ENCODE assay signal across 16 mouse cellular contexts in genomic region chr13:44212936-44213335, GRCm38 (mm10).
DNase-seq lines count a peak whose midpoint lies in the region; ATAC-seq lines count a peak whose summit lies in the region.
"Had no signal": no experiment of that assay in that cellular context is flagged by ENCODE, and none has a peak within 500 bp of the region (broad histone marks: within the 10 kb centered on the region; RNA-seq: fewer than 3 reads in every experiment).

No protein-coding gene starts in this region.

- no peak overlapping the region for H3K9ac ChIP-seq in hindbrain, embryonic 13.5 days
- H3K9ac ChIP-seq in hindbrain, embryonic 12.5 days: no peak overlapping the region
- no peak overlapping the region for H3K9ac ChIP-seq in forebrain, embryonic 14.5 days (ENCODE audit: low read length)
- H3K9ac ChIP-seq: kidney, embryonic 15.5 days; liver, embryonic 14.5 days; midbrain, embryonic 12.5 days; stomach, embryonic 15.5 days had no signal

- H3K4me3 ChIP-seq in hindbrain, embryonic 13.5 days: no peak overlapping the region
- no peak overlapping the region for H3K4me3 ChIP-seq in hindbrain, embryonic 12.5 days
- no peak overlapping the region for H3K4me3 ChIP-seq in forebrain, embryonic 14.5 days (ENCODE audit: low read depth, low read length)
- H3K4me3 ChIP-seq: kidney, embryonic 15.5 days; midbrain, embryonic 12.5 days; stomach, embryonic 15.5 days had no signal

- WGBS in hindbrain, embryonic 13.5 days: 28% methylated on average over 11 of the region's 11 CpGs
- WGBS in hindbrain, embryonic 12.5 days: 46% methylated on average over 11 of the region's 11 CpGs
- WGBS in forebrain, embryonic 14.5 days: 55% methylated on average over 11 of the region's 11 CpGs

- 0 out of 2 replicates have a peak overlapping the region, but pooled peaks have one; percentile 5 for H3K27ac ChIP-seq in hindbrain, embryonic 13.5 days
- no peak overlapping the region for H3K27ac ChIP-seq in hindbrain, embryonic 12.5 days
- H3K27ac ChIP-seq in forebrain, embryonic 14.5 days (ENCODE audit: low read depth, low read length): peak overlapping the region; percentile 11; the same call in 1 of the 2 replicates
- H3K27ac ChIP-seq: kidney, embryonic 15.5 days; liver, embryonic 14.5 days; midbrain, embryonic 12.5 days; stomach, embryonic 15.5 days had no signal

- H3K4me2 ChIP-seq in hindbrain, embryonic 13.5 days: no peak overlapping the region
- no peak overlapping the region for H3K4me2 ChIP-seq in hindbrain, embryonic 12.5 days (replicated peaks)
- no peak overlapping the region for H3K4me2 ChIP-seq in forebrain, embryonic 14.5 days (ENCODE audit: low read length)
- H3K4me2 ChIP-seq: kidney, embryonic 15.5 days; midbrain, embryonic 12.5 days; stomach, embryonic 15.5 days had no signal

- ATAC-seq in hindbrain, embryonic 13.5 days (ENCODE audit: low FRiP score): 0 out of 2 replicates have a peak, but pooled peaks have one; percentile 46
- no peak for ATAC-seq in hindbrain, embryonic 12.5 days (ENCODE audit: low FRiP score)
- peak; percentile 77; the same call in 1 of the 2 replicates for ATAC-seq in forebrain, embryonic 14.5 days
- ATAC-seq: Patski had no signal

- no peaks in the 10 kb centered on the region for H3K36me3 ChIP-seq in hindbrain, embryonic 13.5 days
- no peaks in the 10 kb centered on the region for H3K36me3 ChIP-seq in hindbrain, embryonic 12.5 days
- H3K36me3 ChIP-seq in forebrain, embryonic 14.5 days (ENCODE audit: control insufficient read depth, insufficient read depth, low read length): no peaks in the 10 kb centered on the region
- H3K36me3 ChIP-seq: kidney, embryonic 15.5 days; midbrain, embryonic 12.5 days; stomach, embryonic 15.5 days had no signal

- peak; percentile 2 for DNase-seq in NIH3T3 (ENCODE audit: low read depth)
- peak; percentile 62 for DNase-seq in cerebellum, adult 11-12 months
- peak; percentile 73 for DNase-seq in forebrain, embryonic 14.5 days (ENCODE audit: low spot score)
- DNase-seq in frontal cortex, adult 2 months (ENCODE audit: extremely low spot score in 1 of 2, low spot score in 1 of 2): no peak
- DNase-seq in B cell, adult 2 months: no peak
- no peak for DNase-seq in ovary, adult 18-20 months (ENCODE audit: low spot score)
- DNase-seq: lung, postnatal 10 days; thymus, postnatal 25 days had no signal

- peaks cover 32% of the 10 kb centered on the region for H3K27me3 ChIP-seq in hindbrain, embryonic 13.5 days
- peaks cover 30% of the 10 kb centered on the region for H3K27me3 ChIP-seq in hindbrain, embryonic 12.5 days
- no peaks in the 10 kb centered on the region for H3K27me3 ChIP-seq in forebrain, embryonic 14.5 days (replicated peaks; ENCODE audit: control insufficient read depth, insufficient read depth, low read length)
- H3K27me3 ChIP-seq: CH12.LX; stomach, embryonic 15.5 days had no signal

- no peaks in the 10 kb centered on the region for H3K9me3 ChIP-seq in hindbrain, embryonic 13.5 days
- no peaks in the 10 kb centered on the region for H3K9me3 ChIP-seq in hindbrain, embryonic 12.5 days (replicated peaks)
- no peaks in the 10 kb centered on the region for H3K9me3 ChIP-seq in forebrain, embryonic 14.5 days (replicated peaks; ENCODE audit: control insufficient read depth, low read length)
- H3K9me3 ChIP-seq: kidney, embryonic 15.5 days; midbrain, embryonic 12.5 days; stomach, embryonic 15.5 days had no signal

- peaks cover 41% of the 10 kb centered on the region for H3K4me1 ChIP-seq in hindbrain, embryonic 13.5 days (replicated peaks)
- peaks cover 29% of the 10 kb centered on the region for H3K4me1 ChIP-seq in hindbrain, embryonic 12.5 days
- peaks cover 8% of the 10 kb centered on the region; the same call in 1 of the 2 replicates for H3K4me1 ChIP-seq in forebrain, embryonic 14.5 days (ENCODE audit: control insufficient read depth, insufficient read depth, low read length)

Comparison
In these comparisons a context has a peak if more than half of its experiments do, and no peak if none do; other contexts are left out.
1. DNase-seq: peak in NIH3T3 (single experiment), cerebellum, adult 11-12 months (single experiment) and forebrain, embryonic 14.5 days (single experiment); none in frontal cortex, adult 2 months (0 of 2), B cell, adult 2 months (0 of 2) and ovary, adult 18-20 months (single experiment).